Mouse (Mus musculus): Measurements from ENCODE around the gene C2cd5. TPM values are rescaled to one million over a fixed set of nuclear protein-coding genes. Genes with fewer than 3 reads are reported as not detected.

Gene C2cd5
- 49.6 and 57.2 TPM in 2 replicates for polyA plus RNA-seq (2011; ENCODE audit: insufficient read depth, insufficient read length, low read depth, missing spikeins)

DNA sequence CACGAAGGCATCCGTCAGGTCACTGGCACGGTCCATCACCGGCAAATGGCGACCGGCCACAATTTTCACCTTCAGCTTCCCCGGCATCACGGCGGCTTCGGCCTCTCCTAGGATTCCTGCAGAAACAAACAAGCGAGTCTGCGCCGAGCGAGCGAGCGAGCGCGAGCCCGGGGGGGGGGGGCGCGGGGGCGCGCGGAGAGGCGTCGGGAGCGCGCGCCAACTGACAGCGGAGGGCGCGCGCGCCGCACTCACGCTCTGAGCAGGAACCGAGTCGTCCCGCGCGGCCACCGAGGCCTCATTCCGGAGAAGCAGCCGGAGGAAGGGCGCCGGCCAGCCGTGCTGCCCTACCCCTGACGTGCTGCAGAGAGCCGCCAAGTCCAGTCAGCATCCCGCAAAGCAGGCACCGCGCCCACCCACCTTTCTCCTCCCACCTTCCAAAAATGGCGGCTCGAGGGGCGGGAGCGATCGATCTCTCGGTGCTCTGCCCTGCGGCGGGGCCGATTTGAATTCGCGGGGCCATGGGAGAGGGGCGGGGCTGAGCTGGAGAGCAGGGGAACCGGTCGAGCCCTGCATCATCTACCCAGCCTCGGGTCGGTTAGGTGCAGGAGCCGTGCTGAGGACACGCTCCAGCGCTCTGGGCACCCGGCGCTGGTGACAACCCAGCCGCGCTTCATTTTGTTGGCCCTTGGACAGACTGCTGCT is at the start of gene C2cd5:
TSS of gene C2cd5 (minus strand) at position 461 of the 702 bp plus-strand sequence.
- H3K4me1 ChIP-seq (ENCODE audit: control insufficient read depth, insufficient read depth, low read length), result no peaks in the 10 kb centered on the region
- H3K27ac ChIP-seq (ENCODE audit: insufficient read depth, low read length), result 0 out of 2 replicates have a peak within 1 kb of the TSS, but pooled peaks have one; percentile 36
- H3K9ac ChIP-seq (ENCODE audit: low read depth, poor library complexity, severe bottlenecking), result peak within 1 kb of the TSS; percentile 63
- no peaks in the 10 kb centered on the region for H3K27me3 ChIP-seq (ENCODE audit: control insufficient read depth, insufficient read depth, low read length, poor library complexity, severe bottlenecking)
- TF ChIP-seq EP300 (IDR thresholded peaks at IDR 0.05; ENCODE audit: insufficient read depth, low read depth, low read length) (no peak), POLR2A (IDR thresholded peaks at IDR 0.05; ENCODE audit: insufficient read depth, low read length) (peak; percentile 46), CTCF (IDR thresholded peaks at IDR 0.05; ENCODE audit: low read depth, low read length) (no peak)
- H3K9me3 ChIP-seq (replicated peaks; ENCODE audit: control insufficient read depth, insufficient read depth, low read length, poor library complexity, severe bottlenecking), result no peaks in the 10 kb centered on the region
- peaks cover 5% of the 10 kb centered on the region; the same call in 1 of the 2 replicates for H3K36me3 ChIP-seq (ENCODE audit: control insufficient read depth, insufficient read depth, low read length, poor library complexity, severe bottlenecking)
- peak within 1 kb of the TSS; percentile 80 for H3K4me3 ChIP-seq (ENCODE audit: low read depth, low read length)

DNA sequence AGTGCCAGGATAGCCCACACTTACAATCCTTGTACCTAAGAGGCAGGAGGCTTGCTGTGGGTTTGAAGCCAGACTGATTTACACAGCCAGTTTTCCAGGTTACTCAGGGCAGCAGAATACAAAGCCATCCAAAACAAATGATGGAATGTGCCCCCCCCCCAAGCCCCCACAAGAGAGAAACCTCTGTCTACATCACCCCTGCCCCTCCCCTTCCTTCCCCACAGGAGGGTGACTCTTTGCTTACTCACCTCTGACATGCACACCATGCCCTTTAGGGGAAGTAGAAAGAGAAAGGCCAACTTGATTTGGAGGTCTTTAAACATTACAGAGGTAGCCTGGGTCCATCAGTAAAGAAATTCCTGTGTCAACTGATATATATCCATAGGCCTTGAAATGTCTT is 48.9 kb upstream of the C2cd5 start:
- Histone ChIP-seq H3K36me3 (ENCODE audit: control insufficient read depth, insufficient read depth, low read length, poor library complexity, severe bottlenecking) (no peaks in the 10 kb centered on the region), H3K4me3 (ENCODE audit: low read depth, low read length) (no peak overlapping the region), H3K27ac (ENCODE audit: insufficient read depth, low read length) (peak overlapping the region; percentile 96), H3K9ac (ENCODE audit: low read depth, poor library complexity, severe bottlenecking) (no peak overlapping the region; the same call in 1 of the 2 replicates), H3K4me1 (ENCODE audit: control insufficient read depth, insufficient read depth, low read length) (peaks cover 5% of the 10 kb centered on the region), H3K27me3 (ENCODE audit: control insufficient read depth, insufficient read depth, low read length, poor library complexity, severe bottlenecking) (no peaks in the 10 kb centered on the region), H3K9me3 (replicated peaks; ENCODE audit: control insufficient read depth, insufficient read depth, low read length, poor library complexity, severe bottlenecking) (no peaks in the 10 kb centered on the region)
- TF ChIP-seq POLR2A (IDR thresholded peaks at IDR 0.05; ENCODE audit: insufficient read depth, low read length) (no peak), EP300 (IDR thresholded peaks at IDR 0.05; ENCODE audit: insufficient read depth, low read depth, low read length) (peak; percentile 87; the same call in 1 of the 2 replicates)

DNA sequence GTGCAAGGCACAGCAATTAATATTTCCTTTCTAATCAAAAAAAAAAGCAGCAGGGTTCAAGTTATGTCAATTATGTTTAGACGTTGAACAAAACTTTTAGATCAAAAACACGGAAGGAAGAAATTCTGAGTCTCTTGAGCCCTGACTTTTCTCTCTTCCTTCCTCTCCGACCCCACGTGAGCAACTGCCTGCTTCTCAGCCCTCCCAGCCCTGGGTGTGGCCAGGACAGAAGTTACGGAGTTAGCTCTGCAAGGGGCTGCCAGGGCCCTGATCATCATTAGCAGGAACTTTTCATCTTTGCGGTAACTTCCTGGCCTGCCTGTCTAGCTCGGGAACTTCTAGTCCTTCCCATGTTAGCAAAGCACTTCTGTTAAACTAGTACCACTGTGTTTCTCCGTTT is 46.8 kb upstream of the C2cd5 start:
- H3K4me1 ChIP-seq (ENCODE audit: control insufficient read depth, insufficient read depth, low read length), result peaks cover 1% of the 10 kb centered on the region
- no peaks in the 10 kb centered on the region for H3K9me3 ChIP-seq (replicated peaks; ENCODE audit: control insufficient read depth, insufficient read depth, low read length, poor library complexity, severe bottlenecking)
- no peaks in the 10 kb centered on the region for H3K27me3 ChIP-seq (ENCODE audit: control insufficient read depth, insufficient read depth, low read length, poor library complexity, severe bottlenecking)
- H3K4me3 ChIP-seq (ENCODE audit: low read depth, low read length), result no peak overlapping the region
- TF ChIP-seq CTCF (IDR thresholded peaks at IDR 0.05; ENCODE audit: low read depth, low read length), result no peak
- peak; percentile 55; the same call in 1 of the 2 replicates for TF ChIP-seq EP300 (IDR thresholded peaks at IDR 0.05; ENCODE audit: insufficient read depth, low read depth, low read length)
- no peaks in the 10 kb centered on the region for H3K36me3 ChIP-seq (ENCODE audit: control insufficient read depth, insufficient read depth, low read length, poor library complexity, severe bottlenecking)
- peak overlapping the region; percentile 12; the same call in 1 of the 2 replicates for H3K9ac ChIP-seq (ENCODE audit: low read depth, poor library complexity, severe bottlenecking)
- H3K27ac ChIP-seq (ENCODE audit: insufficient read depth, low read length), result peak overlapping the region; percentile 74

DNA sequence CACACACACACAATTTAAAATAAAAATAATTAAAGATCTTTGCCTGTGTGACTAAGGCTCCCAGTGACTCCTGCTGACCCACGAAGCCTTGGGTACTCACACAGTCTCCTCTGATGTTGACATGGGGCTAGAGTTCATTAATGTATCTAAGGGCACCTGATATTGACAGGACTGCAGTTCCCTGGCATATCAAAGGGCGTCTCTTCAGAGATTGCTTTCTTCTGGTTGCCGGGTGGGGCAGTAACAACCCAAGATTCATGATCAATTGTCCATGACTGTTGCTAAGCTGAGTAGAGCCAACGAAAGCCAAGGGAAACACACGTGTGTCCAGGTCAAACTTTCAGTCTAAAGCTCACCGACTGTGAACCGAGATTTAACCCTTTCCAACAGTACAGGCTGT is 45.1 kb upstream of the C2cd5 start:
- Histone ChIP-seq H3K4me3 (ENCODE audit: low read depth, low read length) (no peak overlapping the region), H3K9me3 (replicated peaks; ENCODE audit: control insufficient read depth, insufficient read depth, low read length, poor library complexity, severe bottlenecking) (no peaks in the 10 kb centered on the region), H3K36me3 (ENCODE audit: control insufficient read depth, insufficient read depth, low read length, poor library complexity, severe bottlenecking) (no peaks in the 10 kb centered on the region), H3K4me1 (ENCODE audit: control insufficient read depth, insufficient read depth, low read length) (peaks cover 1% of the 10 kb centered on the region), H3K9ac (ENCODE audit: low read depth, poor library complexity, severe bottlenecking) (no peak overlapping the region), H3K27me3 (ENCODE audit: control insufficient read depth, insufficient read depth, low read length, poor library complexity, severe bottlenecking) (no peaks in the 10 kb centered on the region), H3K27ac (ENCODE audit: insufficient read depth, low read length) (peak overlapping the region; percentile 45)
- TF ChIP-seq CTCF (IDR thresholded peaks at IDR 0.05; ENCODE audit: low read depth, low read length) (no peak), EP300 (IDR thresholded peaks at IDR 0.05; ENCODE audit: insufficient read depth, low read depth, low read length) (no peak)

DNA sequence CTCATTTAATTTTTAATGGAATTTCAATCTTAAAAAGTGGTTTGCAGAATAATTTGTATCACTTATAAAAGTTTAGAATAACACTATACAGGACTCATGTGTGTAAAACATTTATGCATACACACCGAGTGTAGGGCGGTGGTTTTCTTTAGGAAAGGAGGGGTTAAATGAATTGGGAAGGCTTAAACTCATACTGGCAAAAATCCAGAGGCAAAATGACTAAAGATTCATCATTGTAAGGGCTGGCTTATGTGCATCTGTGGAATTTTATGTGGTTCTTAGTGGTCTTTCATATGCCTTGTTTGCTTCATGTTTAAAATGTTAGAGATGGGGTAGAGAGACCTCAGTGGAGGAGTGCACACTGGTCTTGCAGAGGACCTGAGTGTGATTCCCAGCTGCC is 44.6 kb upstream of the C2cd5 start:
- Histone ChIP-seq H3K4me1 (ENCODE audit: control insufficient read depth, insufficient read depth, low read length) (peaks cover 2% of the 10 kb centered on the region), H3K27ac (ENCODE audit: insufficient read depth, low read length) (no peak overlapping the region), H3K36me3 (ENCODE audit: control insufficient read depth, insufficient read depth, low read length, poor library complexity, severe bottlenecking) (no peaks in the 10 kb centered on the region), H3K4me3 (ENCODE audit: low read depth, low read length) (no peak overlapping the region), H3K27me3 (ENCODE audit: control insufficient read depth, insufficient read depth, low read length, poor library complexity, severe bottlenecking) (no peaks in the 10 kb centered on the region), H3K9me3 (replicated peaks; ENCODE audit: control insufficient read depth, insufficient read depth, low read length, poor library complexity, severe bottlenecking) (no peaks in the 10 kb centered on the region), H3K9ac (ENCODE audit: low read depth, poor library complexity, severe bottlenecking) (no peak overlapping the region)
- TF ChIP-seq CTCF (IDR thresholded peaks at IDR 0.05; ENCODE audit: low read depth, low read length) (no peak), EP300 (IDR thresholded peaks at IDR 0.05; ENCODE audit: insufficient read depth, low read depth, low read length) (no peak), POLR2A (IDR thresholded peaks at IDR 0.05; ENCODE audit: insufficient read depth, low read length) (no peak)

DNA sequence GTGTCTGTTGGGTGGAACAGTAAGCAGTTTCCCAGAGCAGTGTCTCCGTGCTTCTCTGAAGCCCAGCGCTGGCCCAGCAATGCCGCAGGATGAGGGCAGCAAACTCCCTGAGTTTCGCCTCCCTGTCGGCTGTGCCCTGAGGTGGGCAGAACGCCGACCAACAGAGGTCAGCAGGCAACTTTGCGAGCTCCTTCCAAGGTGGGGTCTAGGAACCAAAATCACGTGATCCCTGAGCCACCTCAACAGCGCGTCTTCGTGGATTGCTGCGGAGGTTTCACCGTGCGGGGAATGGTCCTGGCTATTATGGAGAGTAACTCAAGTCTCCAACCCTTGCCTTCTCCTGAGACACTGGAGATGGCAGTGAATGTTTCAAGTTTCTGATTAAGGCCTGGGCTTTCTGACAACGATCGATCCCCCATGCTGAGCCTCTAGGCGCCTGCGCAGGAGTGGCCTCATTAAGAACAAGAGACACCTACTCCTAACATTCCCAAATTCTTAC is 43.9 kb upstream of the C2cd5 start:
- H3K27me3 ChIP-seq (ENCODE audit: control insufficient read depth, insufficient read depth, low read length, poor library complexity, severe bottlenecking), result no peaks in the 10 kb centered on the region
- peak overlapping the region; percentile 98 for H3K27ac ChIP-seq (ENCODE audit: insufficient read depth, low read length)
- H3K4me1 ChIP-seq (ENCODE audit: control insufficient read depth, insufficient read depth, low read length), result peaks cover 4% of the 10 kb centered on the region

More for the DNA sequence above, 43.9 kb upstream of the C2cd5 start:
- Histone ChIP-seq H3K4me3 (ENCODE audit: low read depth, low read length) (peak overlapping the region; percentile 29), H3K36me3 (ENCODE audit: control insufficient read depth, insufficient read depth, low read length, poor library complexity, severe bottlenecking) (no peaks in the 10 kb centered on the region), H3K9ac (ENCODE audit: low read depth, poor library complexity, severe bottlenecking) (peak overlapping the region; percentile 53), H3K9me3 (replicated peaks; ENCODE audit: control insufficient read depth, insufficient read depth, low read length, poor library complexity, severe bottlenecking) (no peaks in the 10 kb centered on the region)
- TF ChIP-seq POLR2A (IDR thresholded peaks at IDR 0.05; ENCODE audit: insufficient read depth, low read length) (no peak), EP300 (IDR thresholded peaks at IDR 0.05; ENCODE audit: insufficient read depth, low read depth, low read length) (peak; percentile 50; the same call in 1 of the 2 replicates), CTCF (IDR thresholded peaks at IDR 0.05; ENCODE audit: low read depth, low read length) (peak; percentile 36)

All from ES-Bruce4 (cell line).